Mouse (Mus musculus): ENCODE measurements around the gene Herpud1.

DNA sequence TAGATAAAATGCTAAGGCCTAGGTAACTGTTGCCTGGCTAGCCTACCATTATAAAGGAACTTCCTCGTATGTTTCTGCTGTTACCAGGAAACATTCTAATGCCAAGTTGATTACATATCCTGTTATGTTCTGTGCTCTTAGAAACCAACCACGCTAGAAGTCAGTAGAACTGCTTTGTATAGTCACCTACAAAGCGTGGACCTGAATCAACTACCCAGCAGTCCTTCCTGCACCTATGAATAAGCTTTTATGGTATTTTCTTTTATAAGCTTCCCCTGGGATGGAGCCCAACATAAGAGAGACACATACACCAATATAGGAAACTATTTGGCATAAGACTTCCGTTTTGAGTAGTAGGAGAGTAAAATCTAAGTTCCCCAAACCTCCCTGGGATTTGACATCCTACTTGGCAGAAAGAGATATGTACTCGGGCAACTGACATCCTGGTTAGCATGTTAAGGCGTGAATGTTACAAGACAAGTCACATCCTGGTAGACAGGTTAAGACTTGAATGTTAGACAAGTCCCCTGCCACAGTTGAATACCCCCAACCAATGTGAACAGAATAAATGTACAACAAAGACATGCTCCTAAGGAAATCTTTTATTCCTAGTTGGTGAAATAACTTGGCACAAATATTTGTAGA, 13.2 kb upstream of the Herpud1 start:
- TF ChIP-seq POLR2A (IDR thresholded peaks at IDR 0.05; ENCODE audit: extremely low read depth, insufficient read depth, low read length) (no peak), CTCF (IDR thresholded peaks at IDR 0.05; ENCODE audit: low read depth, low read length) (no peak)

Data from liver, adult 2 months (tissue).